Mouse (Mus musculus): Measurements from ENCODE around the gene Gm28308. TPM values are rescaled to one million over a fixed set of nuclear protein-coding genes. Genes with fewer than 3 reads are reported as not detected.

The Gm28308 gene
- not detected in 2 replicates for polyA plus RNA-seq (2016; fragmentation: Nextera tagmentation; extraction: Ambion mirVana)

DNA sequence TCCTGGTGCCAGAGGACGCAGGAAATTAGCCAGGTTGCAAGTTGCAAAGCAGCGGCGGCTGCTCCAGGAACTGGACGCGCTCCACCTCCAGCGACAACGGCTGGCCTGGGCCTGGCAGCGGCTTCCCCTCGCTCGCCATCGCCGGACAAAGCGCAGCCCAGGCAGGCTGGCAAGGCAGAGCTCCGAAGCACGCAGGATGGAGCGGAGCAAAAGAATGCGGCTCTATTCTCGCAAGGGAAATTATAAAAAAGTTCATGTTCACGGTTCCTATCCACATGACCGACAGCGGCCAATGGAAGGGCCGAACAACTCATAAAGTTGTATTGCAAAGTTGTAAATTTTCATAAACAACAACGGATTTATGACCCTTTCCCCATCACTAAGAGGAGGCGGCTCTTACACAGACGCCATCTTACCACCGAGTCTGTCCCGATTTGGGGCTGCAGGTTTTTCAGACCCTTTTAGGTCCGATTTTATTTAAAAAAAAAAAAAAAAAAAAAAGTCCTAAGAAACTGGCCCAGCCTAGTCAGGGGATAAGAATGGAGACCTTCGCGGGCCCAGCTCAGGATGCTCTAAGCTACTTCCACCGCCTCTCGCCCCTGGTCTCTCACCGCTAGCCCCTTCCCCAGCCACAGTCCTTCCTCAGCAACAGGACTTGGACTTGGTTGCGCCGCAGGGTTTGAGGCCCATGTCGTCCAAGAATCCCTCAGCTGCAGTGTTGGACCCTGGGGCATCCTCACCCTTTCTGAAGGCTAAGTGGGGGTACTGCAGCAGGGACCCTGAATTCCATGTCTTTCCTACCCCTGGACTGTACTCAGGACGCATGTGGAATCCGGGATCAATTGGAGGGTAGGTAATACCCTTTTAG is at the start of gene Gm28308, which contains the start of gene Hoxa3:
Gm28308 (minus strand) TSS at position 221 of the 868 bp plus-strand sequence.
Hoxa3 (minus strand) TSS at position 218 of the 868 bp plus-strand sequence.
- H3K27ac ChIP-seq: no peak within 1 kb of the TSS
- H3K9ac ChIP-seq: no peak within 1 kb of the TSS
- H3K4me3 ChIP-seq: peak within 1 kb of the TSS; percentile 34
- ATAC-seq: no peak
- WGBS (ENCODE audit: insufficient replicate concordance): 4% methylated on average over 38 of the region's 38 CpGs
- peaks cover 100% of the 10 kb centered on the region for H3K27me3 ChIP-seq (replicated peaks)
- H3K36me3 ChIP-seq: no peaks in the 10 kb centered on the region
- H3K4me2 ChIP-seq: peak within 1 kb of the TSS; percentile 52
- peaks cover 15% of the 10 kb centered on the region for H3K4me1 ChIP-seq
- H3K9me3 ChIP-seq (replicated peaks): no peaks in the 10 kb centered on the region

GRCm38 (mm10) chr6:52262463-52263320 is 49.6 kb upstream of the Gm28308 start:
- Histone ChIP-seq H3K4me2 (no peak overlapping the region), H3K9ac (no peak overlapping the region), H3K27me3 (replicated peaks) (peaks cover 96% of the 10 kb centered on the region), H3K27ac (no peak overlapping the region), H3K36me3 (no peaks in the 10 kb centered on the region), H3K9me3 (replicated peaks) (no peaks in the 10 kb centered on the region), H3K4me3 (no peak overlapping the region), H3K4me1 (peaks cover 11% of the 10 kb centered on the region)
- WGBS (ENCODE audit: insufficient replicate concordance): 2% methylated on average over 24 of the region's 24 CpGs
- ATAC-seq: no peak

DNA sequence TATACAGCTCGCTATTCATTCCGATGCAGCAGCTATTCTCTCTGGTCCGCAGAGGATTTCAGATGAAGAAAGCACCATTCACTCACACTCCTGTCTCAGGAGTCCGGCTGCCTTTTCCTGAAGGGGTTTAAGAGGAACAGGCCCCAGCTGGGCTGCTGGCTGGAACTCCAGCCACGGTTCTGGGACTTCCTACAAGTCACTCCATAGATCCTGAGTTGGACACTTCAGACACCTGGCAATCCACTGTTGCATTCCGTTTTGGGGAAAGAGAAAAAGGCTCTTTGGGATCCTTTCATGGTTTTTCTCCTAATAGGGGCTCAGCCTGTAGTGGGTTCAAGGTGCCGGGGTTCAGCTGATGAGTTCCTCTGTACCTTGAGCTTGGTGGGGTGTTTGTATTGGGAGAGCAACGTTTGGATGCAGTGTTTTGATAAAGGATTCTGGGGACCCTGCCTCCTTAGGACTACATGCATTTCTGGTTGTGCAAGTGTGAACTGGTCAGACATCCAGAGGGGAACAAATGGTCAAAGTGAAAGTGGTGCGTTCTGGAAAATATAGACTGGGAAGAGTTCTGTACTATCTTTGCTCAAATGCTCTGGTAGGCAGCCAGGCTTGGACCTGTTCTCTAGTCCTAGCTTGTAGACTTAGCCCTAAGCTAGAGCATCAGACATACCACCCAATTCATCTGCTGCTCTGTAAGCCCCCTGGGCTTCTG is 48.8 kb upstream of the Gm28308 start:
- ATAC-seq: no peak
- H3K36me3 ChIP-seq: no peaks in the 10 kb centered on the region
- 3% methylated on average over 9 of the region's 9 CpGs for WGBS (ENCODE audit: insufficient replicate concordance)

DNA sequence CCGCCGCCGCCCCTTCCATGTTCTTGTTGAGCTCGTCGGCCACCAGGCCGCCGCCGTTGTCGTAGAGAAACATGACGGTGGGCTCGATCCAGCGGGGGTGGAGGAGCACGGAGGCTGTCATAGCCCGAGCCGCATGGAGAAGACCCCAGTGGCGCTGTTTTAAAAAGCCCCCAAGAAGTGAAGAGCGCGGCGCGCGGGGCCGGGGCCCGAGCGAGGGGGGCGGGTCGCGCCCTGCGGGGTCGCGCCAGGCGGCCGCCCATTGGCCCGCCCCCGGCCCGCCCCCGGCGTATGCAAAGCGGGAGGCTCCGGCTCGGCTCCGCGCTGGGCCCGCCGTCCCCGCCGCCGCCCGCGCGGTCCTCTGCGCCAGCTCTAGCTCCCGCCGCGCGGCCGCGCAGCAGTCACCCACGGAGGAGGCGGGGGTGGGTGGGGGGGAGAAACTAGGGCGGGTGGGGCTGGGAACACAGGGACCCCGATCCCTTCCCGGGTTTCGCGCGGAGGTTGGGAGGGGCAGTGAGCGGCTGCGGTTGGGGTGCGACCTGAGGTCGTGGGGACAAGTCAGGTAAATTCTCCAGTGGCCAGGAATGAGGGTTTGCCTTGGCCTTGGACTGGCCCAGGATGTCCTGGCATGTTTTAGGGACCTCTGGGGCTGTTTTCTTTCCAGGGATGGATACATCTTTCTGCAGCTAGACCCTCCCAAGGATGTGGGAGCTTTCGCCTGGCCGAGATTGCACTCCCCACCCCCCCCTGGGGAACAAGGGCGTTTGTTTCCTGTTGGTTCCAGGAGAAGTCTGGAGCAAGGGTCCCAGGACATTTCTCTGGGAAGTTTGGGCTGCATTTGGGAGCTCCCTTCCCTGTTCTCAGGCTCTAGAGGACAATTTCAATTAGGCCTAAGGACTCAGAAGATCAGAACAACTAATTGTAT is 47.8 kb upstream of the Gm28308 start, which contains the start of gene Hoxa13:
Hoxa13 (minus strand) TSS at position 227 of the 922 bp plus-strand sequence.
- Histone ChIP-seq H3K9ac (no peak within 1 kb of the TSS), H3K27ac (no peak within 1 kb of the TSS), H3K4me3 (peak within 1 kb of the TSS; percentile 53), H3K27me3 (replicated peaks) (peaks cover 96% of the 10 kb centered on the region), H3K36me3 (no peaks in the 10 kb centered on the region), H3K9me3 (replicated peaks) (no peaks in the 10 kb centered on the region), H3K4me1 (peaks cover 11% of the 10 kb centered on the region), H3K4me2 (peak within 1 kb of the TSS; percentile 64)
- WGBS (ENCODE audit: insufficient replicate concordance): under 1% methylated on average over 60 of the region's 72 CpGs
- ATAC-seq: no peak

More for the DNA sequence above, 48.8 kb upstream of the Gm28308 start:
- no peak overlapping the region for H3K27ac ChIP-seq
- no peak overlapping the region for H3K9ac ChIP-seq
- H3K9me3 ChIP-seq (replicated peaks): no peaks in the 10 kb centered on the region
- H3K4me2 ChIP-seq: no peak overlapping the region
- H3K4me1 ChIP-seq: peaks cover 11% of the 10 kb centered on the region
- peaks cover 98% of the 10 kb centered on the region for H3K27me3 ChIP-seq (replicated peaks)
- H3K4me3 ChIP-seq: no peak overlapping the region

DNA sequence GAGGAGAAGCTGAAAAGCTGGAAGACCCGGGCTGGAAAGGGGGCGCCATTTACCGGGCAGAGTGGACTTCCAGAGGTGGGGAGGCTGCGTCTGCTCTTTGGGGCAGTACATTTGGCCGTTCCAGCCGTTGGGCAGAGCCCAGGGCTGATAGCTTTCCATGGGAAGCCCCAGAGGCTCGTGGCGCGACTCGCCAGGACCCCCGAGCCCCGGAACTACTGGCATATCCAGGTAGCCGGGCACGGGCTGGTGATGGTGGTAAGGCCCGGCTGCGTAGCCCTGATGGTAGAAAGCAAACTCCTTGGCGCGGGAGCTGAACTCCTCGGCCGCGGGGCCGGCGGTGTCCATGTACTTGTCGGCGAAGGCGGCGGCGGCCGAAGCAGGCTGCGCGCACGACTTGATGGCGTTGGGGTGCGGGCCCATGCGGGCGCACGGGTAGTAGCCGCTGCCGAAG is 46.7 kb upstream of the Gm28308 start:
- Histone ChIP-seq H3K9me3 (replicated peaks) (no peaks in the 10 kb centered on the region), H3K27me3 (replicated peaks) (peaks cover 96% of the 10 kb centered on the region), H3K4me1 (peaks cover 11% of the 10 kb centered on the region), H3K27ac (no peak overlapping the region), H3K9ac (no peak overlapping the region), H3K4me3 (peak overlapping the region; percentile 15; the same call in 1 of the 2 replicates), H3K4me2 (peak overlapping the region; percentile 48), H3K36me3 (no peaks in the 10 kb centered on the region)
- 2% methylated on average over 36 of the region's 39 CpGs for WGBS (ENCODE audit: insufficient replicate concordance)
- no peak for ATAC-seq

DNA sequence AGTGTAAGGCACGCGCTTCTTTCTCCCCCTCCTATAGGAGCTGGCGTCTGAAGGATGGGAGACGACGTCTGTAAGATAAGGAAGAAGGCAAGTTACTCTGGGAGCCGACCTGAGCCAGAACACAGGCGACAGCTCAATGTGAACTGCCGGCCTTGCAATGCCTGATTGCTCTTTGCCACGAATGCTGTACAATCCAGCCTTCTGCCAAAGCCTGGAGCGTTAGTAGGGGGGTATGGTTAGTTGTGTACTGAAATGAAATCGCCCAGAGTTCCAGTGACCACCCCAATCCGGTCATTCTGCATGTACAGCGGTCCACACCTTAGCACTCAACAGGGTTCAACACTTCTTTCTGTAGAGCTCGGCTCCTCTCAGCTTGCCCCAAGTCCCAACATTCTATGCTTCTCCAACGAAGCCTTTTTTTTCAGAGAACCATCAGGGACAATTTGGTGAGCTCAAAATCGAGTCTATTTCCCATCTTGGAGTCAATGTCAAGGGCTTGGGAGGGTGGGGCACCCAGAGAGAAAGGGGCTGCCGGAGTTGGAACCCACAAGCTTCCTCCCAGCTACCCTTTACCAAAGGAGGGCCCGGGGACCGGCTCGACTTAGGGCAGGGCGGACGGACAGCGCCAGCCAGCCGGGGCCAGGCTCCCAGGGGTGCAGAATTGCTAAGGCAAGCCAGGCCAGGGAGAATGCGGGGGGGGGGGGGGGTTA is 46.1 kb upstream of the Gm28308 start:
- Histone ChIP-seq H3K27ac (no peak overlapping the region), H3K9ac (no peak overlapping the region), H3K9me3 (replicated peaks) (no peaks in the 10 kb centered on the region), H3K4me1 (peaks cover 11% of the 10 kb centered on the region), H3K4me2 (no peak overlapping the region), H3K27me3 (replicated peaks) (peaks cover 96% of the 10 kb centered on the region), H3K36me3 (no peaks in the 10 kb centered on the region), H3K4me3 (no peak overlapping the region)
- ATAC-seq: no peak
- WGBS (ENCODE audit: insufficient replicate concordance): 2% methylated on average over 24 of the region's 25 CpGs

DNA sequence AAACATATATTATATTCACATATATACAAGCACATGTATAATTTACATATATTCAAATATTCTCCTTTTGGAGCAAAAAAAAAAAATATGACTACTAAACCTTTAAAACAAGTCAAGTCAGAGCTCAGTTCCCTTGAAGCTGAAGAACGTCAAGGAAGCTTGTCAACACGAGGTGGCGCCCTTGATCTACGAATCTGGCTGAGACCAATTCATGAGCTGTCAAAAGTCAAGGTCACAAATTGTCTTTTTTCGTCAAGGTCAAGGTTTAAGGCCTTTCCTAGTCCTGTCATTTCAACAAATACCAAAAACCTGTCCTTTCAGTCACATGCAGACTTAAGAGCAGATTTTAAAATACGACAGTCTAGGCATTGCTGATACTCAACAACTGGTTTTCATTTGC is 43.8 kb upstream of the Gm28308 start:
- Histone ChIP-seq H3K36me3 (no peaks in the 10 kb centered on the region), H3K4me2 (no peak overlapping the region), H3K4me1 (peaks cover 11% of the 10 kb centered on the region), H3K4me3 (no peak overlapping the region), H3K9me3 (replicated peaks) (no peaks in the 10 kb centered on the region), H3K9ac (no peak overlapping the region), H3K27me3 (replicated peaks) (peaks cover 96% of the 10 kb centered on the region), H3K27ac (no peak overlapping the region)
- ATAC-seq: no peak
- WGBS (ENCODE audit: insufficient replicate concordance): 2% methylated on average over 6 of the region's 6 CpGs

- H3K4me2 ChIP-seq: 0 out of 2 replicates have a peak overlapping the region, but pooled peaks have one; percentile 18
- peaks cover 96% of the 10 kb centered on the region for H3K27me3 ChIP-seq (replicated peaks)
- no peak overlapping the region for H3K9ac ChIP-seq
- 2% methylated on average over 59 of the region's 59 CpGs for WGBS (ENCODE audit: insufficient replicate concordance)
- H3K36me3 ChIP-seq: no peaks in the 10 kb centered on the region
- no peak for ATAC-seq
- no peak overlapping the region for H3K4me3 ChIP-seq
- no peaks in the 10 kb centered on the region for H3K9me3 ChIP-seq (replicated peaks)
- H3K4me1 ChIP-seq: no peaks in the 10 kb centered on the region
- H3K27ac ChIP-seq: no peak overlapping the region
Measured at GRCm38 (mm10) chr6:52253511-52254500, 40.7 kb upstream of the Gm28308 start.

DNA sequence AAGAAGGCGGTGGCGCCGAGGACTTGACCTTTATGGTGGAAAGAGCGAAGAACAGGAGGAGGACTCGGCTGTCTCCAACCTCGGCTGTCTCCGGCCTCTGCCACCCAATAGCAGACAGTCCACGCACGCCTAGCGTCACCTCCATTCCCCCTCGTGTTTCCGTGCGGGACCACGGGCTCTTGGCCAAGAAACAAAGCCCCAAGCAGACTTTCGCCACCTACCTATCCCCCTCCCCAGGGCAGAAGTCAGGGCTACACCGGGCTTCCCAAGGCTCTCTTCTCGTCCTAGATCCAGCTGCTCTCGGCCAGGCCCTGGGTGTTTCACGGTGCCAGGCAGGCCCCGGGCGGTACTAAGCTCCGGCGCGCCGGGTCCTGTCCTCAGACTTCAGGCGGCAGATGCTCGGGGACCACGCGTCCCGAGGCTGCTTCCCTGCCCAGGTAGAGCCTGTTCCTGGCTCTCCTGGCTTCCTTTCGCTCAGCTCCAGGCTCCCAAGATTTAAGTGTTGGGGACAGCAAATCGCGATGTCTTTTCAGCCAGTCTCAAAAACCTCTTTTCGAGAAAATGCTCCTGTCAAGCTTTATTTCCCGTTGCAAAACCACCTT is 39.7 kb upstream of the Gm28308 start:
- Histone ChIP-seq H3K27ac (no peak overlapping the region), H3K9me3 (replicated peaks) (no peaks in the 10 kb centered on the region), H3K36me3 (no peaks in the 10 kb centered on the region), H3K4me2 (no peak overlapping the region), H3K4me3 (no peak overlapping the region), H3K4me1 (no peaks in the 10 kb centered on the region), H3K9ac (no peak overlapping the region), H3K27me3 (replicated peaks) (peaks cover 96% of the 10 kb centered on the region)
- 3% methylated on average over 35 of the region's 35 CpGs for WGBS (ENCODE audit: insufficient replicate concordance)
- ATAC-seq: no peak

Measured in liver, embryonic 12.5 days (tissue).